Mouse (Mus musculus) brain, embryonic 18.5 days (tissue): ENCODE measurements around the gene Hvcn1.

ENCODE experiments used
- DNase-seq: peaks from one replicate; pipeline ENCODE4 v3.0.0-alpha.2; 2012; ENCODE audit warnings: low read depth, low spot score

The Hvcn1 gene

GRCm38 (mm10) chr5:122267136-122267535 lies 60.5 kb downstream of the Hvcn1 start:
- DNase-seq: no peak

GRCm38 (mm10) chr5:122267899-122268298 lies 61.3 kb downstream of the Hvcn1 start:
- no peak for DNase-seq

GRCm38 (mm10) chr5:122268858-122269604 lies 62.4 kb downstream of the Hvcn1 start:
- no peak for DNase-seq

- no peak for DNase-seq
Measured at GRCm38 (mm10) chr5:122272821-122273220, 66.2 kb downstream of the Hvcn1 start.

- DNase-seq: no peak
Measured at GRCm38 (mm10) chr5:122274785-122275184, 68.2 kb downstream of the Hvcn1 start.

- DNase-seq: no peak
Measured at GRCm38 (mm10) chr5:122278946-122279345, 72.3 kb downstream of the Hvcn1 start.

GRCm38 (mm10) chr5:122279799-122280421 lies 73.3 kb downstream of the Hvcn1 start:
- no peak for DNase-seq

GRCm38 (mm10) chr5:122280422-122280826 lies 73.8 kb downstream of the Hvcn1 start:
- DNase-seq: no peak

- DNase-seq: no peak
Measured at GRCm38 (mm10) chr5:122280827-122281462, 74.3 kb downstream of the Hvcn1 start.

- DNase-seq: no peak
Measured at GRCm38 (mm10) chr5:122283828-122284182, 77.2 kb downstream of the Hvcn1 start.

GRCm38 (mm10) chr5:122284183-122285028 lies 77.8 kb downstream of the Hvcn1 start, which contains the start of gene Pptc7:
Gene Pptc7 (plus strand): TSS chr5:122284365.
- peak; percentile 84 for DNase-seq

- DNase-seq: peak; percentile 3
Measured at GRCm38 (mm10) chr5:122285029-122285766, 78.6 kb downstream of the Hvcn1 start.

- no peak for DNase-seq
Measured at GRCm38 (mm10) chr5:122285767-122286150, 79.2 kb downstream of the Hvcn1 start.

- DNase-seq: no peak
Measured at GRCm38 (mm10) chr5:122286191-122286590, 79.6 kb downstream of the Hvcn1 start.

- no peak for DNase-seq
Measured at GRCm38 (mm10) chr5:122287026-122287425, 80.4 kb downstream of the Hvcn1 start.

GRCm38 (mm10) chr5:122288147-122288811 lies 81.7 kb downstream of the Hvcn1 start:
- no peak for DNase-seq

- no peak for DNase-seq
Measured at GRCm38 (mm10) chr5:122291149-122291548, 84.5 kb downstream of the Hvcn1 start.
